Mouse (Mus musculus): Measurements from ENCODE around the gene Tnik.

Gene Tnik

GRCm38 (mm10) chr3:28551756-28552155 lies 288.7 kb downstream of the Tnik start:
- DNase-seq = no peak

- peak; percentile 27 for DNase-seq
Observed at GRCm38 (mm10) chr3:28554934-28555333, 291.9 kb downstream of the Tnik start.

GRCm38 (mm10) chr3:28555795-28556570 lies 293.0 kb downstream of the Tnik start:
- DNase-seq = no peak

GRCm38 (mm10) chr3:28558328-28558871 lies 295.4 kb downstream of the Tnik start:
- peak; percentile 80 for DNase-seq

GRCm38 (mm10) chr3:28561408-28561807 lies 298.4 kb downstream of the Tnik start:
- no peak for DNase-seq

- no peak for DNase-seq
Observed at GRCm38 (mm10) chr3:28562612-28563332, 299.8 kb downstream of the Tnik start.

GRCm38 (mm10) chr3:28564370-28565357 lies 301.6 kb downstream of the Tnik start:
- DNase-seq = peak; percentile 35

GRCm38 (mm10) chr3:28577301-28577700 lies 314.3 kb downstream of the Tnik start:
- DNase-seq = no peak

- no peak for DNase-seq
Observed at GRCm38 (mm10) chr3:28578950-28579615, 316.1 kb downstream of the Tnik start.

GRCm38 (mm10) chr3:28585750-28586465 lies 322.9 kb downstream of the Tnik start:
- DNase-seq = no peak

GRCm38 (mm10) chr3:28587808-28588207 lies 324.8 kb downstream of the Tnik start:
- no peak for DNase-seq

- no peak for DNase-seq
Observed at GRCm38 (mm10) chr3:28591345-28591744, 328.3 kb downstream of the Tnik start.

- no peak for DNase-seq
Observed at GRCm38 (mm10) chr3:28593922-28594321, 330.9 kb downstream of the Tnik start.

- no peak for DNase-seq
Observed at GRCm38 (mm10) chr3:28599476-28599875, 336.5 kb downstream of the Tnik start.

GRCm38 (mm10) chr3:28606741-28607140 lies 343.7 kb downstream of the Tnik start:
- no peak for DNase-seq

GRCm38 (mm10) chr3:28612330-28612729 lies 349.3 kb downstream of the Tnik start:
- peak; percentile 74 for DNase-seq

GRCm38 (mm10) chr3:28616386-28616785 lies 353.4 kb downstream of the Tnik start:
- no peak for DNase-seq

GRCm38 (mm10) chr3:28617008-28617627 lies 354.1 kb downstream of the Tnik start:
- DNase-seq = no peak

- no peak for DNase-seq
Observed at GRCm38 (mm10) chr3:28621792-28622191, 358.8 kb downstream of the Tnik start.

GRCm38 (mm10) chr3:28626816-28627215 lies 363.8 kb downstream of the Tnik start:
- no peak for DNase-seq

GRCm38 (mm10) chr3:28636778-28637177 lies 373.8 kb downstream of the Tnik start:
- DNase-seq = no peak
